8 mouse cellular contexts compared by ENCODE assay signal in the genomic region with DNA sequence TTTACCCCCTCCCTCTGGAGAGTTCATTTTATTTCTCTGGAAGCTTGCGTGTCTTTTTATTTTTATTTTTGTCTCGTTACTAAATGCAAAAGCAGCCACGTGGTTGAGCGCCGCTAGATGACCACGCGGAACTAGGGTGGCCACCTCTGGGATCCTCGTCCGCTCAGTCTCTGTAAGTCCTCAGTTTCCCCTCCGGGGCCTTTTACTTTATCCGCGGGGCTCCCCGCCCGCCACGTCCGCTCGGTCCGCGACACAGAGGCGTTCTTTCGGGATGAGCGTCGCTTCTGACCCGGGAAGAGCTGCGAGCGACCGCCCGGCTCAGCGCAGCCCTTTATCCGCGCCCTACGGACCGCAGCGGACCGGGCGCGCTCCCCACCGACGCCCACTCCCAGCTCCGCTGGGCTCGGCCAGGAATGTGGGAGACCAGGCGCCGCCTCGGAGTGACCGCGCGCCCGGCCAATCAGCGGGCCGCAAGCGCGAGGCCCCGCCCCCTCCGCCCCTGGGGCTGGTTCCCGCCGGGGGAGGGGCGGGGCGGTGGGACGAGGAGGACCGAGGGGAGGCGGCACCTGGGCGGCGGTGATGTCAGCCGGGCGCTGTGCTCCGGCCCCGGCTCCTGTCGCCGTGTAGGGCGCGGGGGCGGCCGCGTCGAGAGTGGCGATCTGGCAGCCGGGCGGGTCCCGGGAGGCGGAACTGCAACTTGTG. TPM values are rescaled to one million over a fixed set of nuclear protein-coding genes. Genes with fewer than 3 reads are reported as not detected.
A peak's percentile ranks its signal among the peaks of the same experiment; 100 is the strongest.
DNase-seq lines count a peak whose midpoint lies in the region; ATAC-seq and TF ChIP-seq lines count a peak whose summit lies in the region.

Gene Ppfibp1 (plus strand): TSS at position 530 of the 702 bp plus-strand sequence.

- TF ChIP-seq POLR2A in brain, embryonic 14.5 days (IDR thresholded peaks at IDR 0.05; ENCODE audit: borderline replicate concordance, extremely low read depth, insufficient read depth, insufficient read length, poor library complexity, severe bottlenecking), result peak; percentile 76; the same call in 1 of the 2 replicates

- peak within 1 kb of the TSS; percentile 97 for H3K27ac ChIP-seq in heart, embryonic 10.5 days
- peak within 1 kb of the TSS; percentile 83 for H3K27ac ChIP-seq in kidney, embryonic 15.5 days
- H3K27ac ChIP-seq in limb, embryonic 15.5 days, result peak within 1 kb of the TSS; percentile 88
- peak within 1 kb of the TSS; percentile 47; the same call in 1 of the 2 replicates for H3K27ac ChIP-seq in midbrain, postnatal 0 days (ENCODE audit: low read depth, low read length)

- peak within 1 kb of the TSS; percentile 80 for H3K4me2 ChIP-seq in kidney, embryonic 15.5 days
- peak within 1 kb of the TSS; percentile 77 for H3K4me2 ChIP-seq in limb, embryonic 15.5 days
- peak within 1 kb of the TSS; percentile 90 for H3K4me2 ChIP-seq in midbrain, postnatal 0 days (ENCODE audit: low read depth, low read length, poor library complexity, severe bottlenecking)

- DNase-seq in CD4-positive helper T cell, adult 2 months (ENCODE audit: low read depth, low spot score), result peak; percentile 93
- DNase-seq in brain, embryonic 14.5 days (ENCODE audit: low read depth), result peak; percentile 95
- peak; percentile 95 for DNase-seq in heart, embryonic 10.5 days (ENCODE audit: low spot score)
- peak; percentile 89 for DNase-seq in midbrain, postnatal 0 days (ENCODE audit: low spot score)
- DNase-seq in spleen, postnatal 10 days (ENCODE audit: low spot score in 2 of 2), result peak; percentile 92

- no peak for TF ChIP-seq CTCF in brain, embryonic 14.5 days (IDR thresholded peaks at IDR 0.05; ENCODE audit: borderline replicate concordance, extremely low read depth, insufficient read depth, insufficient read length)
- no peak for TF ChIP-seq CTCF in midbrain, postnatal 0 days (IDR thresholded peaks at IDR 0.05)

- peak; percentile 94 for ATAC-seq in erythroblast, adult 5-6 weeks (replicated peaks; ENCODE audit: low FRiP score, poor library complexity, severe bottlenecking)
- peak; percentile 96 for ATAC-seq in kidney, embryonic 15.5 days (replicated peaks; ENCODE audit: low FRiP score)
- peak; percentile 92 for ATAC-seq in limb, embryonic 15.5 days (ENCODE audit: insufficient number of reproducible peaks, low FRiP score, low TSS enrichment, low read depth)
- ATAC-seq in midbrain, postnatal 0 days (ENCODE audit: low FRiP score), result peak; percentile 92

- peaks cover 53% of the 10 kb centered on the region for H3K4me1 ChIP-seq in heart, embryonic 10.5 days
- H3K4me1 ChIP-seq in kidney, embryonic 15.5 days, result peaks cover 52% of the 10 kb centered on the region
- peaks cover 24% of the 10 kb centered on the region for H3K4me1 ChIP-seq in limb, embryonic 15.5 days
- H3K4me1 ChIP-seq in midbrain, postnatal 0 days (ENCODE audit: insufficient read depth, low read length), result 0 out of 2 replicates have a peak, but pooled peaks cover 8% of the 10 kb centered on the region

- H3K9me3 ChIP-seq in heart, embryonic 10.5 days, result no peaks in the 10 kb centered on the region
- H3K9me3 ChIP-seq in kidney, embryonic 15.5 days (replicated peaks), result no peaks in the 10 kb centered on the region
- no peaks in the 10 kb centered on the region for H3K9me3 ChIP-seq in limb, embryonic 15.5 days
- H3K9me3 ChIP-seq in midbrain, postnatal 0 days (ENCODE audit: low read length), result no peaks in the 10 kb centered on the region

- under 1% methylated on average over 80 of the region's 80 CpGs for WGBS in heart, embryonic 10.5 days
- WGBS in kidney, embryonic 15.5 days, result under 1% methylated on average over 70 of the region's 80 CpGs
- 1% methylated on average over 69 of the region's 80 CpGs for WGBS in limb, embryonic 15.5 days
- 0% methylated on average over 53 of the region's 80 CpGs for WGBS in midbrain, postnatal 0 days

- peak within 1 kb of the TSS; percentile 94 for H3K9ac ChIP-seq in kidney, embryonic 15.5 days
- H3K9ac ChIP-seq in limb, embryonic 15.5 days, result peak within 1 kb of the TSS; percentile 86
- H3K9ac ChIP-seq in midbrain, postnatal 0 days (replicated peaks; ENCODE audit: low read length, poor library complexity, severe bottlenecking), result peak within 1 kb of the TSS; percentile 72

- peaks cover 5% of the 10 kb centered on the region; the same call in 1 of the 2 replicates for H3K36me3 ChIP-seq in heart, embryonic 10.5 days
- H3K36me3 ChIP-seq in kidney, embryonic 15.5 days, result no peaks in the 10 kb centered on the region
- H3K36me3 ChIP-seq in limb, embryonic 15.5 days, result no peaks in the 10 kb centered on the region
- no peaks in the 10 kb centered on the region for H3K36me3 ChIP-seq in midbrain, postnatal 0 days (ENCODE audit: insufficient read depth, low read length)

- no peaks in the 10 kb centered on the region for H3K27me3 ChIP-seq in heart, embryonic 10.5 days (ENCODE audit: insufficient read depth, poor library complexity, severe bottlenecking)
- H3K27me3 ChIP-seq in kidney, embryonic 15.5 days, result no peaks in the 10 kb centered on the region
- H3K27me3 ChIP-seq in limb, embryonic 15.5 days, result no peaks in the 10 kb centered on the region
- H3K27me3 ChIP-seq in midbrain, postnatal 0 days (ENCODE audit: insufficient read depth, low read length), result no peaks in the 10 kb centered on the region; the same call in 1 of the 2 replicates

- H3K4me3 ChIP-seq in heart, embryonic 10.5 days, result peak within 1 kb of the TSS; percentile 89
- H3K4me3 ChIP-seq in kidney, embryonic 15.5 days (replicated peaks), result peak within 1 kb of the TSS; percentile 94
- peak within 1 kb of the TSS; percentile 91 for H3K4me3 ChIP-seq in limb, embryonic 15.5 days
- H3K4me3 ChIP-seq in midbrain, postnatal 0 days (ENCODE audit: low read depth, low read length), result peak within 1 kb of the TSS; percentile 84

RNA-seq across cellular contexts. Expression of gene Ppfibp1, which starts in this region (rescaled TPM):
- polyA plus RNA-seq in brain, embryonic 14.5 days (2012; rRNA removed), result 10.1 and 15.1 TPM in 2 replicates
- 24.4 TPM in 1 of 2 replicates, not detected in the other for total RNA-seq in erythroblast, adult 5-6 weeks (2015; ENCODE audit: low replicate concordance)
- total RNA-seq in erythroblast, adult 5-6 weeks (2017; ENCODE audit: low replicate concordance), result 1.8 and 4.2 TPM in 2 replicates
- 67.3 and 88.3 TPM in 2 replicates for polyA plus RNA-seq in heart, embryonic 10.5 days (2016; fragmentation: Nextera tagmentation; extraction: Ambion mirVana)
- polyA plus RNA-seq in kidney, embryonic 15.5 days (2015; fragmentation: Nextera tagmentation; extraction: Ambion mirVana), result 68.3 and 73.6 TPM in 2 replicates
- polyA plus RNA-seq in limb, embryonic 15.5 days (2015; fragmentation: Nextera tagmentation; extraction: Ambion mirVana), result 60.8 and 63.5 TPM in 2 replicates
- total RNA-seq in midbrain, postnatal 0 days (2014; rRNA removed), result 23.7 and 25.0 TPM in 2 replicates
- polyA plus RNA-seq in midbrain, postnatal 0 days (2015; fragmentation: Nextera tagmentation; extraction: Ambion mirVana), result 21.6 and 25.4 TPM in 2 replicates

Comparison
In these comparisons a context has a peak if more than half of its experiments do, and no peak if none do; other contexts are left out.
1. Peak in every context shown above with its lines: DNase-seq, ATAC-seq, H3K4me3 ChIP-seq and H3K27ac ChIP-seq.
2. H3K27ac ChIP-seq: peak in every context shown above with its lines; median percentile 97 in heart, embryonic 10.5 days; 88 in limb, embryonic 15.5 days; 83 in kidney, embryonic 15.5 days; 47 in midbrain, postnatal 0 days.